Mouse (Mus musculus): ENCODE results near the gene Spata13. TPM values are rescaled to one million over a fixed set of nuclear protein-coding genes. Genes with fewer than 3 reads are reported as not detected.
A peak's percentile ranks its signal among the peaks of the same experiment; 100 is the strongest.

Gene Spata13
- total RNA-seq, 2 experiments from 2014 or later = 23.2 to 31.1 TPM

- DNase-seq (ENCODE audit: low spot score in 2 of 2) = no peak
- no peak for TF ChIP-seq CTCF (conservative IDR thresholded peaks at IDR 0.05)
- no peak overlapping the region for H3K4me3 ChIP-seq
- no peak overlapping the region for H3K27ac ChIP-seq
Measured at GRCm38 (mm10) chr14:60646373-60646772, 12.6 kb downstream of the Spata13 start.

GRCm38 (mm10) chr14:60647885-60648284 lies 14.1 kb downstream of the Spata13 start:
- no peak for DNase-seq (ENCODE audit: low spot score in 2 of 2)
- H3K27ac ChIP-seq = no peak overlapping the region
- TF ChIP-seq CTCF (conservative IDR thresholded peaks at IDR 0.05) = no peak
- no peak overlapping the region for H3K4me3 ChIP-seq

DNA sequence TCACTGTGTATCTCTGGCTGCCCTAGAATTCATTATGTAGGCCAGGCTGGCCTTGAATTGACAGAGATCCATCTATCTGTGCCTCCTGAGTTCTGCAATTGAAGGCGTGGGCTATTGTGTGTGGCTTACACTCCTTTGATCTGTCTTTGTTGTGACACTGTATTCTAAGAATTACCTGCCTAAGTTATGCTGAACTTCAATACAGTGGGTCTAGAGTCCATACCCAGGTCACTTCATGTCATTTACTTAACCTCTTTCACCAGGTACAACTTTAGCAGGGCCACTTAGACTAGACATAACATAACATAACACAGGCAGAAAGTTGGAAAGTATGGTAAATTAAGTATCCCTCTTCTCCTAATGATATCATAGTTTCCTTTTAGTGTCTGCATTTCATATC lies 15.2 kb downstream of the Spata13 start:
- no peak for TF ChIP-seq CTCF (conservative IDR thresholded peaks at IDR 0.05)
- Histone ChIP-seq H3K4me3 (no peak overlapping the region), H3K27ac (no peak overlapping the region)
- no peak for DNase-seq (ENCODE audit: low spot score in 2 of 2)

DNA sequence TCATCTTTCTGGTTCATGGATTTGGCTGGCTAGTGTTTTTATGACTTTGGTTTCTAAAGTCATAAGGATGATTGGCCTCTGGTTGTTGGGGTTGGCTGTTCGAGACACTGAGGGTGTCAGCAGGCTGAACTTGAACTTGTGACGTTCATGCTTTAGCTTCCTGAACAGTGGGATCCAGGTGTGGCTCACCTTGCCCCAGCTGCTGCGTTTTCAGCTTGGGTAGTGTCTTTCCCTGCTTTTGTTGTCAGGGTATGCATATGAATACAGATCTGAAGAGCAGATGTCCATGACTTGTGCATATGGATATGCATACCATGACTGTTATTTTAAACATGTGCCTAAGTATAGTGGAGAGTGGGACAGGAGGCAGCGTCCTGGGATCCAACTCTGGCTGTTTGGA lies 19.4 kb downstream of the Spata13 start:
- H3K27ac ChIP-seq = no peak overlapping the region
- no peak for TF ChIP-seq CTCF (conservative IDR thresholded peaks at IDR 0.05)
- no peak for DNase-seq (ENCODE audit: low spot score in 2 of 2)
- no peak overlapping the region for H3K4me3 ChIP-seq

GRCm38 (mm10) chr14:60653977-60654376 lies 20.2 kb downstream of the Spata13 start:
- Histone ChIP-seq H3K27ac (no peak overlapping the region), H3K4me3 (no peak overlapping the region)
- DNase-seq (ENCODE audit: low spot score in 2 of 2) = no peak
- TF ChIP-seq CTCF (conservative IDR thresholded peaks at IDR 0.05) = no peak

GRCm38 (mm10) chr14:60654708-60655107 lies 20.9 kb downstream of the Spata13 start:
- DNase-seq (ENCODE audit: low spot score in 2 of 2) = no peak
- Histone ChIP-seq H3K27ac (peak overlapping the region; percentile 81; the same call in 1 of the 2 replicates), H3K4me3 (no peak overlapping the region)
- no peak for TF ChIP-seq CTCF (conservative IDR thresholded peaks at IDR 0.05)

DNA sequence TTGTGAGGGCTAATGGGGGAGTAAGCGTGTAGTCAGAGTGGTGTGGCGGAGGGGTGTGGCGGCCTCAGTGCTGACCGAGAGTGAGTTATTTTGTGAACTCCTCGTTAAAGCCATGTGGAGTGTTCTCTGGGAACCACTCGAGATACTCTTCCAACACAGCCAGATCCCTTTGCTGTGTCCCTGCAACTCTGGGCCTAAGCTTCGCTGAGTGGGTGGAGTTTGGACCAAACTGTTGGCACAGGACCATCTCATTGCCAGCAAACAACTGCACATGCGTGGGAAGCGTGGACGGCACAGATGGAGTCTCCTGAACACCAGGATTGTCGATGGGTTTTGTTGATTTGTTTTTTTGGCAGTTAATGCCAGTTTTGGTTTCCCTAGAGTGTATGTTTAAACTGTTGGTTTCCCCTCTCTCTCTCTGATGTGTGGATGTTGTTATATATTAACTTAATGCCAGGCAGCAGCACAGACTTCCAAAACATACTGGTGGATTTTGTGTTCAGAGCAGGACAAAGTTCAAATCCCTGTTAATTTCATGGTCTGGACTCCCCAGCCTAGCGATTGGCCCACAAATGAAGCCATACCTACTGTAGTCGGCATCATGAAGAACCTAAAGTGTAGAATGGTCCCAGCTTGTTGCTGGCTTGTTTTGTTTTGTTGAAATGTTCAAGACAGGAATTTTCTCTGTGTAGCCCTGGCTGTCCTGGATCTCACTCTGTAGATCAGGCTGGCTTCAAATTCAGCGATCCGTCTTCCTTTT lies 22.3 kb downstream of the Spata13 start:
- TF ChIP-seq CTCF (conservative IDR thresholded peaks at IDR 0.05) = no peak
- peak overlapping the region; percentile 1; the same call in 1 of the 2 replicates for H3K4me3 ChIP-seq
- peak; percentile 83 to 88 for DNase-seq (ENCODE audit: low spot score in 2 of 2)
- H3K27ac ChIP-seq = peak overlapping the region; percentile 81

- TF ChIP-seq CTCF (conservative IDR thresholded peaks at IDR 0.05) = no peak
- no peak for DNase-seq (ENCODE audit: low spot score in 2 of 2)
- H3K4me3 ChIP-seq = no peak overlapping the region; the same call in 1 of the 2 replicates
- H3K27ac ChIP-seq = peak overlapping the region; percentile 81
Measured at GRCm38 (mm10) chr14:60656701-60657085, 22.9 kb downstream of the Spata13 start.

- DNase-seq (ENCODE audit: low spot score in 2 of 2) = no peak
- Histone ChIP-seq H3K27ac (no peak overlapping the region), H3K4me3 (no peak overlapping the region)
- no peak for TF ChIP-seq CTCF (conservative IDR thresholded peaks at IDR 0.05)
Measured at GRCm38 (mm10) chr14:60657891-60658290, 24.1 kb downstream of the Spata13 start.

GRCm38 (mm10) chr14:60659498-60659897 lies 25.7 kb downstream of the Spata13 start:
- no peak for TF ChIP-seq CTCF (conservative IDR thresholded peaks at IDR 0.05)
- no peak overlapping the region for H3K4me3 ChIP-seq
- peak; percentile 74 to 80 for DNase-seq (ENCODE audit: low spot score in 2 of 2)
- H3K27ac ChIP-seq = no peak overlapping the region

DNA sequence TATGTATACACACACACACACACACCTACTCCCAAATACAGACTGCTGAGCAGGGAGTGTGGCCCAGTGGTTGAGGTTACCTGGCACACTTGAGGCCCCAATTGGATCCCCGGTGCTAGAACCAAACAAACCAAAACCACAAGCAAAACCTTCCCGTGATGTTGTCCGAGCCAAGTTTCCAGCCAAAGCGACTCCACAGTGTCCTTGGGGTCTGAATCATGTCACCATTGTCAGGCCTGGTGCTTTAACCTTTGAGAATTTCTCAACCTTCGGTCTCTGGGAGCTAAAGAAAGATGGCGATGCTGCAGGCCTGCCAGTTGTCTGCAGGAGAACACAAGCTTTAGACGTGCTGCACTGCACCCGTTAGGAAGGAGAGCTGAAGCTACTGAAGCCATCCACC lies 26.8 kb downstream of the Spata13 start:
- no peak for DNase-seq (ENCODE audit: low spot score in 2 of 2)
- no peak overlapping the region for H3K27ac ChIP-seq
- no peak overlapping the region for H3K4me3 ChIP-seq
- TF ChIP-seq CTCF (conservative IDR thresholded peaks at IDR 0.05) = no peak

GRCm38 (mm10) chr14:60661281-60661680 lies 27.5 kb downstream of the Spata13 start:
- Histone ChIP-seq H3K27ac (no peak overlapping the region), H3K4me3 (no peak overlapping the region)
- TF ChIP-seq CTCF (conservative IDR thresholded peaks at IDR 0.05) = no peak
- no peak for DNase-seq (ENCODE audit: low spot score in 2 of 2)

DNA sequence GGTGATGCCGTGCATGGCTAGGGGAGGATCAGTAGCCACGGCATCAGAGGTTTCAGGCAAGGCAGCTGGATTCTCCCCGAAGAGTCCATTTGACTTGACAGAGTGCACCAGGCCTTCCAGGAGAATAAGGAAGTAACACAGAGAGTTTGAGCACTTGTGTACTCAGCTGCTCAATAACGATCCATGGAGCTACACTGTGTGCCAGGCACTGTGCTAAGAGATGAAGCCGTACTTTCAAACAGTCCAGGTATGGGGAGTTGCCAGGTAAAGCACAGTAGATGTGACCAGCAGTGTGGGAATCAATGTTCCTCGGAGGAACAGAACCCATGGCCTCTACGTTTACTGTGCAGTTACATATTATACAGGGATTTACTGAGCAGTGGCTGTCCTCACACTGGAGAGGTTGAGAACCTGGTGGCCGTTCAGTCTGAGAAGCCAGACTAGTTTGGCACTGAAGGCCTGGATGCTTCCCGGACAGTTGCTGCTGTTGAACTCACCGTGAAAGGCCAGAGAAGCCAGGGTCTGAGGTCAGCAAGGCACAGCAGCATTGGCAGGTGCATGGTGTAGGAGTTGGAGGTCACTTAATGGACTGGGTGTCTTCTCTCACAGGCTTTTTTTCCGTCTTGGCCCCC lies 29.6 kb downstream of the Spata13 start:
- no peak for TF ChIP-seq CTCF (conservative IDR thresholded peaks at IDR 0.05)
- no peak overlapping the region for H3K27ac ChIP-seq
- DNase-seq (ENCODE audit: low spot score in 2 of 2) = no peak
- H3K4me3 ChIP-seq = no peak overlapping the region

- no peak overlapping the region for H3K4me3 ChIP-seq
- no peak for TF ChIP-seq CTCF (conservative IDR thresholded peaks at IDR 0.05)
- no peak overlapping the region for H3K27ac ChIP-seq
- DNase-seq (ENCODE audit: low spot score in 2 of 2) = no peak
Measured at GRCm38 (mm10) chr14:60664641-60665040, 30.8 kb downstream of the Spata13 start.

Data from layer of hippocampus, adult 2 months (tissue).